Mouse (Mus musculus) kidney, postnatal 25 days (tissue): ENCODE measurements at regions not wholly inside any gene's neighbourhood (a gene's known extent, or its start where the extent isn't known, plus 50 kb on each side); places are given as distances from the start of the nearest gene placed in this dataset.
A peak's percentile ranks its signal among the peaks of the same experiment; 100 is the strongest.
"Not testable (repeated sequence)": the region's sequence is repeated elsewhere in the genome, so short reads cannot be mapped to it uniquely, and the experiment has no call there.

Experiments
- DNase-seq, 2 experiments: peaks; one replicate each; pipeline ENCODE4 v3.0.0; 2021; ENCODE audit warnings: mixed read lengths in 2 of 2

DNA sequence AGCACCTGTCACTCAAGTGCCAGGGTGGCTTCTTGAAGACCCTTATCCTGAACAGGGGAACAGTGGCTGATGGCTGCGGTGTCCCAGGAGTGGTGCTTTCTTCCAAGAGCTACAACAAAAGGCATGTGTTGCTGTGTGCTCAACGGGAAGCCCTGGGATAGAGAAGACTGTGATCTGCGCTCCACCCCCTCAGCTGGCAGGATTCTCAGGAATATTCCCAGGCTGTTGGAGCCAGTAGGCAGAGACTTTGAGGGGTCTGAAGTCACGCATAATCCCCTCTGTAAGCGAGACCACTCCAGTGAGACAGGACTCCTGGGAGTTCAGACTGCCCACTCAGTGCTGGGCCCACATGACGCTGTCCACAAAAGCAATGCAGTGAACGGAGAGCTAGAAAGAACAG lies 202.4 kb downstream of the Plxna1 start:
- DNase-seq: no peak

DNA sequence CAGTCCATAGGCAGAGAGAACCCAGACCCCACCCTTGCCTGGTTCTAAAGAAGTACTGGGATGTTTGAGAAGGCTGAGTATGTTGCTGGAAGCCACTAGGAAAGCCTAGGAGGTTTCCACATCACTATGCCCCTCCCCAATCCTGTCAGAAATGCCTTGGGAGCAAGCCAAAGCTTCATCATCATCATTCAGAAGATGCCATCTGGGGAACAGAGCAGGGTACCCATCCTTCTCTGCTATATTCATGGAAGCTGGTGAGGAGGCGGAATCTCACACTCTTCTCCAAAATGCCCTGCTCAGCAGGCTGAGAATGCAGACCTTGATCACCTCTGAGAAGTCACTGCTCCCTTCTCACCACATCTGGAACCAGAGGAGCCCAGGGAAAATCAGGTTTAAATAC lies 200.7 kb downstream of the Plxna1 start:
- no peak for DNase-seq

DNA sequence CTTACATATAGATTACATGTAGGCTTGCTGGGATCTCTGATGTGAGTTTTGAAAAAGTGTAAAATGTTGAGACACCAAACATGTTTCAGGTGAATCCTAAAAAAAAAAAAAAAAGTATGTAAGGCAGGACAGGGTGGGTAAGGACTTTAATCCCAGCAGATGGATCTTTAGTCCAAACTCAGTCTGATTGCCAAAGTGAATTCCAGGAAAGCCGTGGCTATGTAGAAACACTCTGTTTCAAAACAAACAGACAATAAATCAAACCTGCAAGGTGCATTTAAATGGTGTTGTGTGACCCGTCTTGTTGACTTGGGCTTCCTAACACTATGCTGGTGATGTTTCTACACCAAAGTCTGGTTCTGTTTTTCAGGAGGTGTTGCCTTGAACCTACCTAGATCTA lies 192.9 kb downstream of the Plxna1 start:
- no peak for DNase-seq

DNA sequence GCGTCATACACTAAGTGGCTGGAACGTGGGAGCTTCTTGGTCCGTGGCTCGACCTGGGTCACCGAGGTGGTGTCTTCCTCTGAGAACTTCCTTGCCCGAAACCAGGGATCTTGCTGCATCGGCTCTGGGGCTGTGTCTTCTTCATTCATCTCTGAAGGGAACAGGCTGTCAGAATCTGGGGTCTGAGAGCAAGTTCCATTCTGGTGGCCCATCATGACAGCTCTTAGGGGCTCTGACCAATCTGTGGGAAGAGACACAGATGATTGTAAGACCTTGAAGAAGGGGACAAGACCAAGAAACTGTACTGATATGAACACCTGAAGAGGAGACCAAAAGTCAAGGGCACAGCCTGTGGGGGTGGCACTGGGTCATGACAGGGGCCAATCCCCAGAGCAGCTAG lies 177.5 kb downstream of the Plxna1 start:
- DNase-seq: not testable (repeated sequence)

DNA sequence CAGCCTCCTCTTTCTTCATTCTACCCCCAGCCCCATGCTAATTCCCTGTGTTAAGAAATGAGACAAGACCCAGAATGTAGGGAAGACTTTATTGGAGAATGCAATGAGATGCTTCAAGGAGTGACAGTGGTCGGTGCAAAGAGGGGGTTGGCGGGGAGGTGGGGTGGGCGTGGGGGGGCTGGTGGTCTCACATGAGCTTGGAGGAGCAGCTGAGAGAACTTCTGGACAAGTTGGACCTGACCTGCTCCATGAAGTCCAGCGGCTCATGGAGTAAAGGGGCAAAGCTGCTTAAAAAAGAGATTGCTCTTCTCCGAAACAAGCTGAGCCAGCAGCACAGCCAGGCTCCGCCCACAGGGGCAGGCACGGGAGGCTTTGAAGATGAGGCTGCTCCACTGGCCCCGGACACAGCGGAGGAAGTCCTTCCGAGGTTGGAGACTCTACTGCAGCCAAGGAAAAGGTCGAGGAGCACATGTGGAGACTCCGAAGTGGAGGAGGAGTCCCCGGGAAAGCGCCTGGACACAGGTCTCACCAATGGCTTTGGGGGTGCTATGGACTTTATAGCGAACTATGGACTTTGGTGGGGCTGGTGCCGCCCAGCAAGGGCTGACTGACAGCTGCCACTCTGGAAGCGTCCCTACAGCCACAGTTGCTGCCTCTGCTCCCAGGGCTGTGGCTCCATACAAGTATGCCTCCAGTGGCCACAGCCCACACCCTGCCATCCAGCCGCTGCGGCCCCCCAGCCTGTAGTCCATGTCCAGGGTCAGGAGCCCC lies 161.7 kb downstream of the Plxna1 start:
- DNase-seq: not testable (repeated sequence)

DNA sequence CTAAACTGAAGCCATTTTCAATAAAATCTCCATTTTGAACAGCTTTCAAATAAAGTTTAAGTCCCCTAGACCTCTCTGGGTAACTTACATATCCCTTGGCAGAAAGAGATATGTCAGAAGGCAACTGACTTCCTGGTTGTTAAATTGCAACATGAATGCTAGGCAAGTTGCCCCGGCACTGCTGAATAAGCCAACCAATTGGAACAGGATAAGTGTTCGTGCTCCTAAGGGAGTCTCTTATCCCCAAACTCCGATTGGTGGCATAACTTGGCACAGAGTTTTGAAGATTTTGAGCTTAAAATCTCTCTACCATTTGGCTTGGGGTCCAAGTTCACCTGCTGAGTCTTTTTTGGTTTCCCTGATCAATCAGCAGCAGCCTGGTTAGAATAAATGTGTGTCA lies 147.4 kb downstream of the Plxna1 start:
- no peak for DNase-seq

DNA sequence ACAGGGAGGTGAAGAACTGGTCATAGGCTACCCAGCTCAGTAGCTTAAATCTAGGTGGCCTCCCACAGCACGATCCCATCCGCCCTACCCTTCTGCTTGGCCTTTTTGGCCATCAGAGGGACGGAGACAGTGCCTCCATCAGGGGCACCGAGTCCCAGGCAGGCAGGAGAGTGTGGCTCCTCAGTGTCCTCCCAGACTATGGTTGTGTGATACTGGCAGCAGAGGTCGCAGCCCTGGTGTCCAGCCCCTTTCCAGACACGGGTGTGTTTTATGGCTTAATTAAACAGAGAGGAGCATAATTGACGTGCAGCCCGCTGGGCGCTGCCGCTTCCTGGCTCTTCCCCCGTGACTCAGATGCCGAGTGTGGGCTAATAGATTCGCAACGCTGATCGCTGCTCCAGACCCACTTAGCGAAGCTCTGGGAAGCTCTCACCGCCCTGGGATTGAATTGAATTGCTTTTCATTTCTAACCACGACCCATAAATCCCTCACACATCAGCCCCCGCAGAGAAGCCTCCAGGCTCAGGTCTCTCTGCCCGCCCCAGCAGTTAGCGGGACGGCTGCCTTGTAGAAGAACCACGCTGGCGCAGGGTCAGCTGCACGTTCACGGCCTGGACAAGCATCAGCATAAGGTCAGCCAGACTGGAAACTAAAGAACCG lies 126.9 kb downstream of the Plxna1 start:
- DNase-seq: peak in 1 of 2 experiments; percentile 22

DNA sequence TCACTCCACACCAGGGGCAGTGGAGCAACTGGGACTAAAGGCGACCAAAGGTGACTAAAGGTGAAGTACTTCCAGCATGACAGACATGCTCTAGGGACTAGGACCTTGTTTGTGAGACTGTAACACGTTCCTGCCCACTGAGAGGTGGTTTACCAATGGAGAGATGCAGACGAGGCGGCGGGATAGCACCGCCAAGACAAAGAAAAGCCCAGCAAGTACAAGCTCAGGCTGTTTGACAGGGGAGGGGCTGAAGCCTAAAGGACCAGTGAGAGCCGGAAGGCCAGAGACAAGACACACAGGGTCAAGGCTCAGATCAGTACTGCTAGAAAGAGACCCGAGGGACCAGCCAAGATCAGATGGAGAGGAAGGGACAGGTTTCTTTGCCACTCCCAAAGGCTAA lies 126.2 kb downstream of the Plxna1 start:
- DNase-seq: peak in 1 of 2 experiments; percentile 12

DNA sequence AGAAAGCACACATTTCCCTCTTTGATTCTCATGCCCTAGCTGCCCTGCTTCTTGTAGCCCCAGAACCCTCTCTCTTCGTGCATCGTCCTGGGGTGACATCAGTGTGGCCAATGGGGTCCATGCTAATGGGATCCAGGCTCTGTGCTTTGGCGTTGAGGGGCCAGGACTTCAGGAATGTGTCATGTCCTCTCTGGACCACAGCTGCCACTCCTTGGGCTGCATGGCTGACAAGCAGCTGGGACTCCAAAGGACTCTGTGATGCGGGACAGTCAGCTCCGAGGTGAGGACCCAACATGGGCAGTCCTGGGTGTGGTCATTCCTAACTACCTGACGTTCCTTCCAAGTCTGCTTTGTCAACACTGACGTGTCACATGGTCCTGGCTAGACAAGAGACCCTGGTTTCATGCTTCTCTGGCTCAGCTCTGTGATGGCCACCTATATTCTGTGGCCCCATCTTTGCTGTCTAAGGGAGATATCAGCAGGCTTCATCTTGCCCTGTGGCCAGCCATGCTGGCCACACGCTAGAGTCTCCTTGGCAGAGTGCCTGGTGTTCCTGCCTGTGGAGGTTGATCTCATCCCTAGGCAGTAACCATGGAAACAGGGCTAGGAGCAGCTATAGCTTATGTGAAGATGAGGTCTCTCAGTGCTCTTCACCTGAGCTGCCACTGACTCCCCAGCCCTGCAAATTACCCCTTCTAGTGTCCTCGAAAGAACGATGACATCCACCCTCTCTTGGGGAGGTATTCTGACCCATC lies 125.4 kb downstream of the Plxna1 start:
- DNase-seq: peak in 1 of 2 experiments; percentile 30

DNA sequence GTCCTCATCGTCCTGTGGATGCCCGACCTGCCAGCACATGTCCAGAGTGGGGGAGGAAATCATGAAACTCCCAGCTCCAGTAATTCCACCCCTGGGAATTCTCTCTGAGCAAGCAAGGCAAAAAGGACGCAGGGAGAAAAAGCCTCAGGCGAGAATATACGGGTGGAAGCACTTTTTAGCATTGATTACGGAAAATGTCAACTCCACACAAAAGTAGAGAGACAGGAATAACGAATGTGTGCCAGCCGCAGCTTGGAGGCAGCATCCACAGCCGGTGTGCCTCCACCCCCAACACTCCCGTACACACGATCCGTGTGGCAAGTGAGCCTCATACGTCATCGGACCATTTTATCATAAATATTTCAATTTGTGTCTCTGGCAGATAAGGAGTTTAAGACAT lies 123.5 kb downstream of the Plxna1 start:
- DNase-seq: no peak

DNA sequence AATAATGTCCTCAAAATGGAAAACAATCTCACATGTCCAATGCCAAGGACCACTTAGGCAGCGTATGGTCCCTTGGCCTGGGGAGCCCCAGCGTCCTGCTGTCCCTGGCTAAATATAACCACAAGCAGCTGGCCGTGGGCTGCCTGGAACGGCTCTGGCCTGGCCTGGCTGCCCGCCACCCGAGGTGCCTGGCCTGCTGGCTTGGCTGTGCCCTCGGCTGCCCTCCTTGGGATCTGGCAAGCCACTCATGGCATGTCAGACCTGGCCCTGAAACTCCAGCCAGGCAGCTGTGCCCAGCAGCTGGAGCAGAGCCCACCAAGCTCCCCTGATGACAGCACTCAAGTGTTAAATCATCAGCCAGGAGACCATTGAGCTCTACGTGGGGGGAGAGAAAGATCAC lies 122.9 kb downstream of the Plxna1 start:
- DNase-seq: peak; percentile 20 to 68

DNA sequence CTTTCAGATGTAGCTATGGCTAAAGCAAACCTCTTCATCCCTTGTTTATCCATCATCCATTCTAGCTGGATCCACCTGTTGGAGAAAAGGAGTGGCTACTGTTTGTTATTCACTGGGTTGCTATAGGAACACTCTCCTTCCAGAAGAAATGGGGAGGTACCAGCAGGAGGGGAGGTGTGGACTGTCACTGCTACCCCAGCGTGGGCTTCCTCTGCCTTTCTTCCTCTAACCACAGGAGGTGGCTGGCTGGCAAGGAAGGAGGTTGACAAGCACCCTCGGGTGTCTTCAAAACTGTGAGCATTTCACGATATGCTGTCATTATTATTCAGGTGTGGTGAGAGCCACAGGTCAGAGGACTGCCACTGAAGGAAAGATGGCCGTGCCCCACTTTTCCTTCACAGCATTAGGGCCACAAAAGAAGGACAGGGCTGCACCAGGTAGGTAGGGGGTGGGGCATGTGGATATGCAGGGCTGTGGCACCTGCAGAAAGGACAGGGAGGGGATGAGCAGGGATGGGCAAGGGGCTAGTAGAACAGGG lies 122.2 kb downstream of the Plxna1 start:
- DNase-seq: peak in 1 of 2 experiments; percentile 21

DNA sequence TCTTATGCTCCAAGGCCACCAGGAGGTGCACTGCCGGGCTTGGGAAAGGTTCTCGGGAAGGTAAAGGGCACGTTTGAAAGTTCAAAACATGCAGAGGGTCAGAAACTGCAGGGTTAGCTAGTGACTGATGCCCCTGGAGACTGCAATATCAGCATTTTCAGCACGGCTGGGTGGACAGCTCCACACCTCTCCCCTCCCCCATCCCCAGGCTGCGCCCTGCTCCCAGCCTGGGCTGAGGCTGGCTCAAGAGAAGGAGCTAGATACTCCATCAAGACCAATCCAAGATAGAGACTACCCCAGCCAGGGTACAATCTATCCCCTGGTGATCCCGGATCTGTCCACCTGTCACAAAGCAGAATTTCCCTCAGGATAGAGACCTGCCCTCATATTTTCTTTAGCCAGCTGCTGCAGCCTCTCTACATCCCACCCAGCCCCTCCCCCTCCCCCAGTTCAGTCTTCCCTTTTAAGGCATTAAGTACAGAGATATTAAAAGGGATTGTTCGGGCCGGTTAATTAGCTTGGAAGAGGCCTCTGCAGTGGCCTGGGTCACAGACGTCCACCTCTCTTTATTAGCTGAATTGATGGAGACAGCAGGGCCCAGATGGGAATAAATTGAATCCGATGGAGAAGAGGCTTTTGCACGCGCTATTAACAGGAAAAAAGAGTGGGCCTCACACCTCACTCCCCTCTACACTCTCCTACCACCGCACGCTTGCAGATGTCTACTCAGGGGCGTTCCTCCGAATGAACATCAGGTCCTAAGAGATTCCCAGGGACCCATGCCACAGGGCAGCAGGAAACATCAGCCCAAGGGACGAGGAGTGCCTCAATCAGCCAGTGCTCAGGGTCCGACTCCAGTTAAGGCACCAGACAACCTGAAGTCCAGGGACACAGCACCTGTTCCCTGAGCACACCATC lies 119.8 kb downstream of the Plxna1 start:
- peak; percentile 44 to 52 for DNase-seq

DNA sequence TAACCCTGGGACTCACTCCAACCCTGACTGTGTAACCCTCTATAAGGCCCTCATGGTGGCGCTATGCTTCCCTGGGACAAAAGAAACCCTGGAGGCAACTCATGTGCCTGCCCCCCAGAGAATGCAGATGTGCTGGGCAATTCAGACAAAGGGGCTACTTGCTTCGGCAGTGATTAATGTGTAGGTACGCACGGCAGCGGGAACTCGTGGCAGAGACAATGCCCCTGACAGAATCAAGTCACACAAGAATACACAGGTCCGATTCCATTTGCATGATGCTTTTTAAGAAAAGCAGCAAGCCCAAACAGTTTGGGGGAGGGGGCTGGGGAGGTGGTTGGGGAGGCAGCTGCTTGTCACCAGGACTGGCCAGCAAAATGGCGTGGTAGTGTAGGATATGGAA lies 116.9 kb downstream of the Plxna1 start:
- peak in 1 of 2 experiments; percentile 6 for DNase-seq

DNA sequence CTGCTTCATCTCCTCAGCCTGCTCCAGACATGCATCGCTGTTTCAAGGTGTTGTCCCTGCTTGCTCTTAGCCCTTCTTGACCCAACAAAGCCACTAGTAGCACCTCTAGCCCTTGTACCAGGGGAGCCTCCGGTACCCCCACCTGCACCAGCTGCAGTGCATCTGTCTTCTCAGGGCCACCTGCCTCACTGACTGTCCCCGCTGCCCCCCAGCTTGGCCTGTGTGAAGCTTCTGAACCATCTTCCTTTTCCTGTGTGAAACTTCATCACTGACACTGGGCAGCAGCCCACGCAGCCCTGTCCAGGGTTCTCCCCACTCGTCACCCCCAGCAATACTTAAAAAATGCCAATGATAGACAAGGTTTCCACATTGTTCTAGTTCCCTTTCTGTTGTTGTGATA lies 116.2 kb downstream of the Plxna1 start:
- DNase-seq: peak in 1 of 2 experiments; percentile 21

DNA sequence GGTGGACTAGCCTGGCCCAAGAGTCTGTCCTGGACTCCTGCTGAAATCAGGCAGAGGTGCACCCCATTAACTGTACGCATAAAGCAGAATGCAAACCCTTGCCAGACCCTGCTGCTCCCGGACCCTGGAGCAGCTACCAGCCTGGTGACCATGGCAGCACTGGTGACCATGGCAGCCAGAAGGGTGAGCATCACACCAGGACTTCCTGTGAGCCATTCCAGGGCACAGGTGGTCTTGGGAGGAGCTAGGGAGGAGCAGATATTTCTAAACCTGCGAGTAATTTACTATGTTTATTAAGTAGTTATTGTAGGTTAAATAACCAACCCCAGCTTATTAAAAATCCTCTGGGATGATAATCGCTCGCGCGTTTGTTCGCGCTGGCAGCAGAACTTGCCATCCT lies 113.8 kb downstream of the Plxna1 start:
- DNase-seq: peak in 1 of 2 experiments; percentile 30

DNA sequence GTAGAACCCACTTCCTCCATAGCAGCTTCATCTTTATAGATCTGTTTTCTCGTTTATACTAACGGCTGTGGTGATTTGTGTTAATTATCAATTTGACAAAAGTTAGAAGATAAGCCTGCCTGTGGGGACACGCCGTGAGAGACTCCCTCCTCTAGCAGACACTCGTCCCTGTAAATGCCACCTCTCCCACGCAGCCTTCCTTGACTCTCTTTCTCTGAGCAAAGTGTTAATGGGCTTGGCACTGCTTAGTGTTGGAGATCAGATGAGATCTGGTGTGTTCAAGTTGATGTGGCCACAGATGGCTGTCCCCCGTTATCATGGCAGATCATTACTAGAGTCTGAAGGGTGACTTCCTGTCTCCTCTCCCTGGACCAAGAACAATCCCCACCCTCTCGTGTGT lies 113.1 kb downstream of the Plxna1 start:
- peak in 1 of 2 experiments; percentile 17 for DNase-seq

DNA sequence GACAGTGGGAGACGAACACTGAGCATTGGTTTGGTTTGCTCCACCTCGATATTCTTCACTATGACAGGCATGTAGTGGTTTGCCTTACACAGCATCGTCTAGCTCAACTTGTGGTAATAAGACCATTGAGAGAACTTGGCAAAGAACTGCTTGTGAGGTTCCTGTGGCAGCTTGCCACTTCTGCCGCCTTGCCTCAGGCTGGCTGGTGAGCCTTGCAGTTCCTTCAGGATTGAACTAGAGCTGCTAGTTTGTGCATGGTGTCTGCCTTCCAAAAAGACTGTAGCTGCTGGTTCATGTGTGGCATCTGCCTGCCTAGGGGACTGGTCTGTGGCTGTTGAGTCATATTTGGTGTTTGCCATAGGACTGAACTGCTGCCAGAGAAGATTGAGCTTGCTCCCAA lies 110.8 kb downstream of the Plxna1 start:
- no peak for DNase-seq

DNA sequence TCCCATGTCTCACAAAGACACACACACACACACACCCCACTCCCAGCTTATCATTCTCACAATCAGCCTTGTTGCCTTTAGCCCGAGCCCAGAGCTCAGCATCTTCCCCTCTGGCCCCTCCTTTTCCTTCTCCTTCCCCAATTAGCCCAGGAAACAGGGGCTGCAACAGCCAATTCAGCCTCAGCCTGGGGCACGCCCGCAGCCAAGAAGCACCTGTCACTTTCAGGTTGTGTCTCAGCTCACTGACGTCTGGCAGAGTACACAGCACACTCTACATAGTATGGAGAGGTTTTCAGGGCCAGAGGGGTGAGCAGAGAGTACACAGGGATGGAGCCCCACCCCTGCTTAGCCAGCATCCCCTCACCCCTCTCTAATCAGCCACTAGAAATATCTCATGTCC lies 106.4 kb downstream of the Plxna1 start:
- no peak for DNase-seq

DNA sequence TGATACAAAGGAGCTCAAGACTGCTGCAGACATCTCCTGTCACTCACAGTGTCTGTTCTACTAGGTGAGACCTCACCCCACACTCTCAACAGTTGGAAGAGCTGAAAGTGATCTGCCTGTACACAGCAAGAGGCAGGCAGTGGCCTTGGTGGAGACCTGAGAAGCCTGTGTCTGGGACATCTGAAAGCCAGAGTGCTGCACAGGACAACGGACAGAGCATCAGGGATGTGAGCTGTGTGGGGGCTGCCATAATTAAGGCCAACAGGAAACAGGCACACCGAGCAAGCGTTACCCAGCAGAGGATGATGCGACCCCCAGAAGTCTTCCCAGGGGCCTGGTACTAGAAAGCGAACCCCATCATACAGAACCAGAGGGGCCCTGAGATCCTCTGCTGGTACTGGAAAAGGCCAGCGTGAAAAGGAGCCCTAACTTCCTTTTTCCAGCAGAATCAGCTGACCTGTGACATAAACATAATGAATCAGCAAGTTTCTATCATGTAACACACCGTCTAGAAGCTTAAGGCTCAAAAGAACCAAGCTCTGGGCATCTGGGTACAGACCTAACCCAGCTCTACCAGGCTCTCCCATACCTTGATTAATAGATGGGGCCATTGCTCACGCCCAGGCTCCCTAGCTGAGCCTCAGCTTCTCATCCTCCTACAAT lies 105.7 kb downstream of the Plxna1 start:
- DNase-seq: no peak

DNA sequence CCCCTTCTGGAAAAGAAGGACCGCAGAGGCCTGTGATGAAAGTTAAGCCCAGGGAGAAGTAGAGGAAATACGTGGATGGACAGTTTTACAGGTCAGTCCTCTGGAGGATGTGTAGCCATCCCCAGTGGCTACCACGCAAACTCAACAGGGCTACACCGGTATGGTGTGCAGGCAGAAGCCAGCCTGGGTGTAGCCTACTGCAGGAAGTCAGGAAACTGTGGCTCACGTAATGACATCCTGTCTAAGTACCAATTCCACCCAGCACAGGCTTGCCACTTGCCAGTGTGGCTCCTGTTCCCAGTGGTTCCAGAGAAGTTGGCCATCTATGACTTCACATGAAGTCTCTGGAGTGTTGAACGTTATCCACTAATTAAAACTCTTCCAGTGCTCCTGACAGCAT lies 105.0 kb downstream of the Plxna1 start:
- no peak for DNase-seq

DNA sequence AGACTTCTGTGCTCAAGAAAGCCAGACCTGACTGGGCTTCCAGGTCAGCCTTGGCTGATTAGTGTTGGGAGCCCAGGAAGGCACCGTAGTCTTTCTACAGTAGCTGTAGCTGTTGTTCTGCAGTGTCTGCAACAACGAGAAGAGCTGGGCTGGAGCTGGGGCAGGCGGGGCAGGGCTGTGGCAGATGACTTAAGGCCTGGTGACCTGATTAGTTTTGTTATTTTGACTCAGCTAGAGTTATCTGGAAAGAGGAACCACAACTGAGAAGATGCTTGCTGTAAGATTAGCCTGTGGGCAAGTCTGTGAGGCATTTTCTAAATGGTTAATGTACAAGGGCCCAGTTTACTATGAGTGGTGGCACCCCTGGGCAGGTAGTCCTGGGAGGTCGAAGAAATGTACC lies 104.3 kb downstream of the Plxna1 start:
- DNase-seq: no peak
